Mouse (Mus musculus) right cerebral cortex, postnatal 4 days (tissue): ENCODE results near the gene Elovl5.
"Not testable (repeated sequence)": the region's sequence is repeated elsewhere in the genome, so short reads cannot be mapped to it uniquely, and the experiment has no call there.

Source experiments
- DNase-seq: peaks from one replicate; pipeline ENCODE4 v3.0.0-alpha.2; 2022

Elovl5 gene

DNA sequence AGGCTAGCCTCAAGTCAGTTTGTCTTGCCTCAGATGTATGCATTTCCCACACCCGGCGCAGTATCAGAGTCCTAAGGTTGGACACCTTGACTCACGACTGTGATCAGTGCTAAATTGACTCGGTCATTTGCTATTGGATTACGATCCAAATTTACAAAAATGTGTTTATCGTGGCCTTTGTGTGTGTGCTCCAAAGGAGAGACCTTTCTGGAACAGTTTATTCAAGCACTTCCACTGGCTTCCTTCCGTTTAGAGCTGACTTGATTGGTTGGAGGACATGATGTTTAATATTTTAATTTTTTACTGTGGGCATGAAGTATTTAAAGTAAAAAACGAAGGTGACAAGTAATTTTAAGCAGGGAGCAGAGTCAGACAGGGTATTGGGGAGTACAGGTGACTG lies 38.8 kb downstream of the Elovl5 start:
- no peak for DNase-seq

DNA sequence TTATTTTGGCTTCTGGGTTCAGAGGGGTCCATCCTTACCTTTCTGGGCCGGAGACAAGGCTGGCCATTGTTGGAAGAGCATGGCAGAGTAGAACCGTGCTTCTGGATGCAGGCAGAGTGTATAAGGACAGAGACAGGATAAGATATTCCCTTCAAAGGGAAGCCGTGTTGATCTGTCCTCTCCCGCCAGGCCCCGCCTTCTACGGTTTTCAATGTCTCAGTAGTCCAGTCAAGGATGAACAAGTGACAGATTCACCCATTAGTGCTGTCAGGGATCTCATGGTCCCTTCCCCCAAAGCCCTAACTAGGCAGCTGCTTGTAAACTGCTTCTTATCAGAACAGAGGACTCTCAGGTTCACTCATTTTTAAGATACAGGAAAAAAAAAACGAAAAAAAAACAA lies 41.2 kb downstream of the Elovl5 start:
- DNase-seq, result no peak

DNA sequence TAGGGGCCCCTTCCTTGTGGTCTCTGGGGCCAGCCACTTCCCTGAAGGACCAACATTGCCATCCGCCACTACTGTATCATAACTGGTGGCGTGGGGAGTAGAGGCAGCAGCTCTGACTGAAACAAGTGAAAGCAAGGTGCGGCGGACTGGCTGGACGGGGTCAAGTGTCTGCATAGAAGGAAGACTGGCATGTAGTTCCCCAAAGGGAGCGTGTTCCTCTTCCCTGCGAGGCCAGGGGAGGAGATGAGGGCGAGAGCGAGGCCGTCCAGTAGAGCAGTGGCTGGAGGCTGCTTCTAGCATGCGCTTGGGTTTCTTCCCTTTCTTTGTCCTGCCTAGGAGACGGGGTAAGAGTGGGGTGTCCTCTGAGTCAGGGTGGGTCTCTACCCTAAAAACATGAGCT lies 42.6 kb downstream of the Elovl5 start:
- no peak for DNase-seq

DNA sequence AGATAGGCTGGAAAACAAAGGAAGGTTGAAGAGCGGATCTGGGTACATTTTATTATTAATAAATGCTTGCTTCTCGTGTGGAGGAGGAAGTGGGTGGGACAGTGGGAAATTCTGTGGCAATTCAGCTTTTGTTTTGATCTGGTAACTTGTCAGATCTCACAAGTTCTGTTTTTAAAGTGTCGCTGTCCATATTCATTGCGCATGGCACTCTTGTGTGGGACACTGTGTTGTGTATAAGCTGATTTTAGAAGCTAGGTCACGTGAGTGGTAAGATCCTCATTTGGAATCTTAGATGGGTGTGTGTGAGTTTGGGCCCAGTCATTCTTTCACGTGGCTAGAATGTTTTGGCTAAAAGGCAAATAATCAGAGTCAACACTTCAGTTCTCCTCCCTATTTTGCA lies 44.2 kb downstream of the Elovl5 start:
- no peak for DNase-seq

DNA sequence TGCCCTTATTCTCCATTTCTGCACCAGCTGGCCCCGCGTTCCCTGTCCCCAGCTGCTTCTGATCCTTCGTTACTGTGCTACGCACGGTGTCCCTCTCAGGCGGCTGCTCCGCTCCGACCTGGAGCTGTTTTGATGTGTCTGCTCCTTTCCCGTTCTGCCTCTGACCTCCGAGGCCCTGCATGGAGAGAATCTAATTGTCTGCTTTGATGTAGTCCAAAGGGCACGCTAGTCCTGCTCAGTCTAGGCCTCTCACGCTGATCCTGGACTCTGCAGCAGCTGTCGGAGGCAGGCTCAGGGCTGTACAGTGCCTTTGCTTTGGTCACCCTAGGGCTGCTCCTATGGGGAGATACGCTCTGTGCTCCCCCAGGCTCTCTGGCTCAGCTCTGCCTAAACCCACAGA lies 46.9 kb downstream of the Elovl5 start:
- DNase-seq, result no peak

DNA sequence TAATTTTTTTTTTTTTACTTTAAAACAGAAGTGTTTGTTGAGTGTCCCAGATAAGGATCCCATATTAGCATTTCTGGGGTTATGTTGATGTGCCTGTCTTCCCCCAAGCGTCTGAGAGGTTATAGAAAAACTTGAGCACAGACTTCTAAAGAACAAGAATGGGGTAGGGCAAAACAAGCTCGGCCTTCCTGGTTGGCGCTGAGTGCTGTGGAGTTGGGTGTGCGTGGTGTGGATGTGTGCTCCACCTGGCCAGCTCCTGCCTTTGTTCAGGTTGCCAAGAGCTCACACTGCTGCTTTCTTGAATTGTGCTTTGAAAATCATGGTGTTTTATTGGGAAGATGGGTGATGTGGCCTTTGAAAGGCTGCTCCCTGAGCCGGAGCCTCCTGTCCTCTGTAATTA lies 48.1 kb downstream of the Elovl5 start:
- no peak for DNase-seq

DNA sequence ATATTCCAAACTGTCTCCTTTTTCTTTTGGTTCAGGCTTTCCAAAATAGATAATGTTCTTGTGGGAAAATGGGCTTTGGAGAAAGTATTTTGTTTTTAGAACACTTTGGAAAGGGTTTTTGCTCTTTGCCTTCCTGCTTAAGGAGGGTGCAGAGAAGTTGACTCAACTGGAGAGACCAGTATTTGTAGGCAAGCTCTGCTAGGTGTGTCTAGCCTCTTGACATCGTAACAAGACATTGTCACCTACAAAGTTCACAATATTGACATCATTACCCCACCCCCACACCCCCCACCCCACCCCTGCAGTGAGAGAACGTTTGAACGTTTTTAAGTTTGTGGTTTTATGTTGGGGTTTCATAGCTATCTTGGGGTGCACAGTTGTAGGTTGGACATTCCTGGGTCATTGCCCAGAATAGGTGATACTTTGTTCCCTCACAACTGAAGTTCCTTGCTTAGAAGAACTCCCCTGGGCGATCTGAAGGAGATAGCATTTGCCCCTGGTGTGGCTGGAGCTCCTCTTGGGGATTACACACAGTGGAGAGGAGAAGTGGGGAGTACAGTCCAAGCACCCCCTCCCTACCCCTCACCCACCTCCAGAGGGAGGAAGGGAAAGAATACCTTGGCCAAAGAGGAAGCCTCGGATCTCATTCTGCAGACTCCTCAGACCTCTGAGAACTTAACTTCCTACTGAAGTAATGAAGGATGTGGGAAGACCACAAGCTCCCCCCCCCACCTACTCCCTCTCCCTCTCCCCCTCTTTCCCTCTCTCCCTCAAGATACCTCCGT lies 48.8 kb downstream of the Elovl5 start:
- DNase-seq, result no peak

DNA sequence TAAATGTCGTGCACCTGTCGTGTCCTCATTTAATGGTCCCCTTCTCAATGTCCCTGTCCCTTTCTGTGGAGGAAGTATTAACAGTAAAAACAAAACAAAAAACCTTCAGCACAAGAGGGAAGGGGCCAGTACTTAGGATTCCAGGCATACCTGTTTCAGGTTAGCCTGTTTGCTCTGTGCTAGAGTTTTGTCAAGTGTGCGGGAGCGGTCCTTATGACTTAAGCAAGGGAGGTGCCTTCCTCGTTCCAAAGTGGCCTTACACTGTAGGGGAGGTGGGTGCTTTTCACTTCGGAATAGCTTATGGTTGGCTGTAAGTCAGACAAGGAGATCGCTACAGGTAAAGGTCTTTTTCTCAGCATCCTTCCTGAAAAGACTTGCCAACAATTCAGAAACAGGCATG lies 49.7 kb downstream of the Elovl5 start:
- no peak for DNase-seq

DNA sequence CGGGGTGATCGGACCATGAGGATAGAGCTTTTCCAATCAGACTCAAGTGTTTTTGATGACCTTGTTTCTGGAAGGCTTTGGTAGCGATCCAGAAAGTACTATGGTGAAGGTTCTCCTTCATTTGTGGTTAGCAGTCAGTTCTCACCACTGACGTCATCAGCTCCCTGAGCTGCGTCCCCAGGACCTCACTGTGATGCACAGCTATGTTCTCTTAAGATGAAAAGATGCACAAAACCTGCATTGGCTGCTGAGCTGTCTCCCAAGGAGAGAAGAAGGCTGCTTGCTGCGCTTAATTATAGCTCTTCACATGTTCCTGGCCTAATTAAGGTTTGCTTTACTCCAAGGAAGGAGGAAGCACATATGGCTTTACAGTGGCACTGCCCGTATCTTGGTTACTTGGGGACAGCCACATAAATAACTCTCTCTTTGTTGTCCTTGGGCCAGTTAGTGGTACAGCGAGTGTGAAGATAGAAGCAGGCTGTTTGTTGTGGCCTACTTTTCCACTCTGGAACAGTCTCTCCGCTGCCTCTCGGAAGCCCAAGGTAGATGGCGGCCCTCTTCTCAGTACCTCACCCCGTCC lies 50.5 kb downstream of the Elovl5 start:
- no peak for DNase-seq

DNA sequence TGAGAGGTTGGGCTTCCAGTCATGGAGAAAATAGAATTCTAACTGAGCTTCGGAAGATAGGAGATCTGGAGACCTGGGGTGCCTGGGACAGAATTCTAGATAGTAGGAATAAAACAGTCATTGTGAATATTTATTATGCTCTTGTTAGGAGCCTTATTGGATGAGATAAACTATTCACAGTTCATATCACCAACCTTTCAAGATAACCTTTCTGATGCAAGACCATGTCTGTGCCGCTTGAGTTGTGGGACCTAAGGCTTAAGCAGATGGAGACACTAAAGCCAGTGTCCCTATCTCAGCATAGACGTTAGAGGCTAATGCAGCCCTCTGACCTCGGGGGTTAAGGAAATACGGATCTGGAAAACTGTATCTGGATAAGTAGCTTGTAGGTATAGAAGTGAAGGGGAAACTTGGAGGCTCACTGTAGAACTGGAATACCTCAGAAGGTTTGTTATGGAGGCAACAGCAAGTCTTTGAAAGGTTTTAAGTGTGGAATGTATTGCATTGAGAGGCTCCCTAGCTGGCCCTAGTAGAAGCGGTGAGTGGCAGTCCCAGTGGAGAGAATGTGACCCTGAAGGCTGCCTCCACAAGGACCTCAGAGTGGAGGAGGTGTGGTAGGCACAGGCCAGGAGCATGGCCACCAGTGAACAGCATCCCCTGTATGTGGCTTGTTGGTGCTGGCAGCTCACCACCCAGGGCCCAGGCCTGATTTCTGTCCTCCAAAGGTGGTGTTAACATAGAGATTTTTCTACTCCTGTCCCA lies 52.2 kb downstream of the Elovl5 start:
- DNase-seq, result no peak

DNA sequence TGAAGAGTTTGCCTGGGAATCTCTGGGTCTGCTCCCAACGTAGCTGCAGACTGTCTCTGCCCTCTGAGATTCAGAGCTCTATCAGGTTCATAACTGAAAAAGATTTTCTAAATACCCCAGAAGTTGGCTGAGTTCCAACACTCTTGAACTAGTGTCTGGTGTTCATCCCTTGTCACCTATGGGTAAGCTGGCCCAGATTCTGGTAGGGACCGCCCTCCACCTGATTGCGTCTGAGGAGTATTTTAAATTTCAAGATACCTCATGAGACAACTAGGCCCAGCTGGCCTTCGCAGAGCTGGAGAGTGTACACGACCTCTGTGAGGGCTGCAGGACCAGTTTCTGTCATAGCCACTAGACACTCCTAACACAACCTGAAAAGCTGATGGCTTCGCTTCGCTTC lies 61.8 kb downstream of the Elovl5 start:
- DNase-seq, result no peak

DNA sequence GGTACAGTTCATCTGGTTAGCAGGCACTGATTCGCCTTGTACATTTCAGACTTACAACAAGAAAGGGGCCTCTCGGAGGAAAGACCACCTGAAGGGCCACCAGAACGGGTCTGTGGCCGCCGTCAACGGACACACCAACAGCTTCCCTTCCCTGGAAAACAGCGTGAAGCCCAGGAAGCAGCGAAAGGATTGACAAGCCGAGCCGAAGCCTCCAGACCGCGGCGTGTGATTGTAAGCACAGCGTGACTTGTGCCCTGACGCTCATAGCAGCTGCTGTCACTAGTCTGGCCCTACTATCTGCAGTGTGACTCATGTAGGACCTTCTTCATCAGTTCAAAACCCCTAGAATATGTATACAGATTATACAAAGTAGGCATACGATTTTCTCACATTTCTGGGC lies 65.5 kb downstream of the Elovl5 start:
- DNase-seq, result no peak

DNA sequence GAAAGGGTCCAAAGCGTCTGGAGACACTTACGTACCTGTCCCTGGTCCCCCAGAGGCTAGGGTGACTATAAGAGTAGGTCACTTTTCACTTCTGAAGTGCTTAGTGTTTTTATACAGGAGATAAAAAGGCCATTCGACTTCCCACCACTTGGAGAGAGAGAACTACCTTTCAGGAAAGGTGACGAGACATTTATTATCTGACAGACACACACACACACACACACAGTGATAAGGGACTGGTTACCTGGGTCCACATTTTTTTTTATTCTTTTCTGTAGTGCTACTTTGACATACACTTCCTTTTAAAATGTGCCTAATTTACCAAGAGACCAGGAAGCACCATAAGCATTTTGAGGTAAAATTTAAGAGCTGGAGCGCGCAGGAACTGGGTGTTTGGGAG lies 66.4 kb downstream of the Elovl5 start:
- DNase-seq, result no peak

DNA sequence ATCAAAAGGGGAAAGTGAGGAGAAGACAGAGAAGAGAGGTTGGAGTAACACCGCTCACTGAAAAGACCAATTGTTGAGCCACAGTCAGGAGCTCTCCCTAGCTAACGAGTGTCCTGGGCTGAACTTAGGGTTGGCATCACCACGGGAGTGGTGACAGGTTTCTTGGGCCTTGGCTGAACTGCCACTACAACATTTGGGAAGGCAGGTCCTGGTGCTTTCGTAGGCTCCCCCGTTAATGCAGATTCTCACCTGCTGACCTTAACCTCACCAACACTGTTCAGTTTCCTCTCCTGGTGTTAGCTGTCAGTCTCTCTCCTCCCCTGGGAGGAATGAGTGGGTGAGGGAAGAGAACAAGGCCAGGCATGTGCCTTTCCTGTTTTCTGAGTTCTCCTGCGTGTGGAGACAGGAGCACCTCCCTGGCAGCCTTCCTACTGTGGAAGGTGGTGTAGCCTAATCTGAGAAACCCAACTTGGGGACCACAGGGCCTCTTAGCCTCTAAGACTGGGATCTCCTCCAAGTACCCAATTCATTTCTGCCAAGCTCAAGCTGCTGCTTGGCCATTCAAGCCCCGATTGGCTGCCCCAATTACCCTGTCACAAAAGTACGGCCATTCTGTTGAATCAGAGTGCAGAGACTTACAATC lies 69.1 kb downstream of the Elovl5 start:
- no peak for DNase-seq

DNA sequence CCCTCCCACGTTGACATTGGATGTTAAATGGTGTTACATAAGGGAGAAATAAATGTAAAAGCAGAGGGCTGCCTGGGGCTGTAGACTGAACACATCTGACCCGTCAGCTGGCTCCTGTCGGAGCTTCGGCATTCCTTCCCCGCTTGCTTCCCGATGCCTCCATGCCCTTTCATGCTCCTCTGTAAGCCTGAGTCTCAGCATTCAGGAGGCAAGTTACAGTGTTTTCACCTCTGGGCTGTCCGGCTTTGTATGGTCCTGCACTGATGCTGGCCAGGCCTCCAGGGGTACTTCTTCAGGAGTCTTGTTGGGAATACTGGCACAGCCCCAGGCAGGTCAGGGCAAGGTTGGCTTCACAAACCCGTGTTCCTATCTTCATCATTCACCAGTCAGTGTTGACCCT lies 72.5 kb downstream of the Elovl5 start:
- no peak for DNase-seq

DNA sequence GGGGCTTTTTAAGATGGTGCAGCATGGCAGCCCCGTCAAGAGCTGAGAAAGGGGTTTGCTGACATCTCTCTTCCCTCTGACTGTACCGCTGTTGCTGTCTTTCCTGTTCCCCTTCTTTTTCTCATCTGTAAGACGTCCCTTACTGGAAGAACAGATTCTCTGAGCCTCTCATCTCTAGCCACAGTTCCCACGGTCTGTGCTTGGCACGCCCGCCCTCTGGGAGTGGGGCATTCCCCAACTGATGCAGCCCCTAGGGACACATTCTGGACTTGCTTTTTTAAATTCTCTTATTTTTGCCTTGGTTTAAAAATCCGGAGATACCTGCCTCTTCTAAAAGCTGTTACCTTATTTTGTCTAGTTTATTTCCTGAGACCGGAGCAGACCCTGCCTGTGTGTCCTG lies 73.1 kb downstream of the Elovl5 start:
- DNase-seq, result no peak

DNA sequence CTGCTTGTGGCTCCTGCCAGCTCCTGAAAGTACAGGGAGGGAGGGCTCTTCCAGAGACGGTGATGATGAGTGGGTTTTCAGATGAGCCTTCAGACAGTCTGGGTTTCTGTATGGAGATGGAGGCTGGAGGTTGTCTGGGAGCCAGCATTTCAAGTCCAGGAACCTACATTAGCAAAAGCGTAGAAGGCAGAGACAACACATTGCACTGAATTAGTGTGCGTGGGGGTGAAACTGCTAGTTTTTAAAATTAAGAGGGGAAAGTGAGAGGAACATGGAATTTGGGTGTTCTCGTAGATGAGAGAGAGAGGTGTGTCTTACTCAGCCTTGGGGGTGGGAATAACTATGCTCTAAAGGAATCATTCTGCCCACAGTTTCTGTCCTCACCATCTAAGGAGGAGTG lies 74.5 kb downstream of the Elovl5 start:
- no peak for DNase-seq

DNA sequence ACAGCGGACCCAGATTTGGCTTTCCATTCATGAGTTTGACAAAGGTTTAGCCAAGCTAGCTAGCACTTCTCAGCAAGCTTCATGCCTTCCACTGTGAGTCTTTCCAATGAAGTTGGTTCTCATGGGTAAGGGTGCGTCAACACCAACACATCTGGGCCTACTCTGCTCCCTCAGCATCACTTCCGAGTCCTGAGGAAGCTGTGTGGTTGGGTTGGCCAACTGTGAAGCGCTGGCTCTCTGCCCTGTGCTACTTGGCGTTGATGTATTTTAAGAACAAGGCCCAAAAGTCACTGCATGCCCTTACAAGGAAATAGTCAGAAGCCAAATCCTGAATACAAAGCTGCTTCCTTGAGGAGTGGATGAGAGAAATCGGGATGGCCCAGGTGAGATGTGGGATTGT lies 75.1 kb downstream of the Elovl5 start:
- DNase-seq, result no peak

DNA sequence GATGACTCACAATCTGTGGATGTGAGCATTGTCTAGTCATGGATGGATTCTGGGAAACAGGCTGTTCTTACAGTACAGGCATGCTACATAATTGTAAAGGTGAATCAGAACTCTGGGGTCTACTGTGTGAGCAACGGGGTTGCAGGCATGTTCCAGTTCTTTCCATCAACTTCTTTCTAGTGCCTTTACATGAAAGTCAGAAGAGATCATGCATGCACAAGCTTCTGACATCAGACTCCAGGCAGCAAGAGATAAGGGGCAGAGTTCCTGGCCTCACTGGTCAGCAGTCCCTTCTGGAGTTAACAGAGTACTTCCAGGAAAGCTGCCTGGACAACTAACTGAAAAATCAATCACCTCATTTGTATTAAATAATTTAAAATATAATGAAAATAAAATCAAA lies 75.9 kb downstream of the Elovl5 start:
- DNase-seq, result no peak

DNA sequence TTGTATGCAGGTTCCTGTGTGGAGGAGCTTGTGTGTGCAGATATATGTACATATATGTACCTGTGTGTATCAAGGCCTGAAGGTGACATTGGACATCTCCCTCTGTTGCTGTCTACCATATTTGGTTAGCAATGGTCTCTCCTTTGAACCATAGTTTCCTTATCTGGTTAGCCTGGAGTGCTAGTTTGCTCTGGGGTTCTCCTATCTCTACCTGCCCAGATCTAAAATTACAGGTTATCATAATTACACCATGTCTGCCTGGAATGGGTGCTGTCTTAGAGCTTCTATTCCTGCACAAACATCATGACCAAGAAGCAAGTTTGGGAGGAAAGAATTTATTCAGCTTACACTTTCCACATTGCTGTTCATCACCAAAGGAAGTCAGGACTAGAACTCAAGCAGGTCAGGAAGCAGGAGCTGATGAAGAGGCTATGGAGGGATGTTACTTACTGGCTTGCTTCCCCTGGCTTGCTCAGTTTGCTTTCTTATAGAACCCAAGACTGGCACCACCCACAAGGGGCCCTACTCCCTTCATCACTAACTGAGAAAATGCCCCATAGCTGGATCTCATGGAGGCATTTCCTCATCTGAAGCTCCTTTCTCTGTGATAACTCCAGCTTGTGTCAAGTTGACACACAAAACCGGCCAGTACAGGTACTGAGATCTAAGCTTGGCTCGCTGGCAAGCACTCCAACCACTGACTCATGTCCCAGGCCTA lies 76.5 kb downstream of the Elovl5 start:
- DNase-seq, result not testable (repeated sequence)

DNA sequence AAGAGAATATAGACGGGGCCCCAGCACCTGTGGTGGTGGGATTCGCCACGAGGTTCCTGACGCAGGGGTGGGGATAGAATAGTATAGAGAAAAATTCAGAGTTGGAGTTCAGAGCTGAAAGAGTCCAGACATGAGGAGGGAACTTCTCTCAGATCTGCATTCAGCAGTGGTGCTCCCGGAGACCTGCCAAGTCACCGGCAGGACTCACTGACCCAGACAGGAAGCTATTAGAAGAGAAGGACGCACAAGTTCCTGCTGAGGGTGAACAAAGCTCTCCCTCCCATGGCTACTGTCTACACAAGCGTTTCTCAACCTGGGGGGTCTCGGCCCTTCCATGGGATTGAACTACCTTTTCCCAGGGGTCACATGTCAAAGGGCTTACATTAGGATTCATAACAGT lies 78.1 kb downstream of the Elovl5 start:
- no peak for DNase-seq

DNA sequence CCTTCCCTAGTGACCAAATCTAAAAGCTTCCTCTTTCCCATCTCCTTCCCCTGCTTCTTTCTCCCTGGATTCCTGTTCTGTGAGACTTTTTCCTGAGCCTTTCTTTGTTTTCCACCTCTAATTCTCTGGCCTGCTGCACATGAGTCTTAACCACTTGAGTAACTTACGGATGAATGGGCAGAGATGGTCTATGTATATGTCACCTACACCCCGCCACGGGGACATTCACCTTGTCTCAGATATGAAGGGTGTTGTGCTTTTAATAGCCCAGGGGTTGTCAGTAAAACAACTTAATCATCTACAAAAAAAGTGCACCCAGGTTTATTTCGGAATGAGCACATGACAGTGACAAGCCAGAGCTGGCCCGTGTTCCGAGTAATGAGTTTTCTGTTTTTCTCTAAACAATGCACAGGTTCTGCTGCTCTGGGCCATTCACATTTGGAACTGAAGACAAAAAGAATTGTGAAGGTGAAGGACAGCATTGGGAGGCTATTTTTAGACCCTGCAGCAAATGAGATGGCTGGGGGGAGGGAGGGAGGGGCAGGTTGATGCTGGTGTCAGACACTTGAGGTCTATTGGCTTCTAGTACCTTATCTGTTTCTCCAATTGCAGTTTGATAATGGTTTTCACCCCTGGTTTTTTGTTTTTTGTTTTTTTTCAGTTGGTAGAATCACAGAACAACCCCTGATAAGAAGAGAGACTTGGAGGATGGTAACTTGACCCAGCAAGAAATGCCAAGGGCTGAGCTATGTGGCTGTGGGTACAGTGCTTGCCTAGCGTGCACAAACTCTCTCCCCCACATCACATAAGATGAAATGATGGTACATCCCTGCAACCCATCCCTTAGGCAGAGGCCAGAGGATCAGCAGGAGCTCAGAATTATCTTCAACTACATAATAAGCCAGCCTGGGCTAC lies 83.7 kb downstream of the Elovl5 start:
- DNase-seq, result no peak
